Mouse (Mus musculus): ENCODE measurements around the gene Supv3l1. TPM values are rescaled to one million over a fixed set of nuclear protein-coding genes. Genes with fewer than 3 reads are reported as not detected.

Supv3l1 gene
- total and polyA plus RNA-seq, 3 experiments: 51.8 to 72.0 TPM; not detected in 1

GRCm38 (mm10) chr10:62412906-62413605, 36.5 kb downstream of the Supv3l1 start:
- peak; percentile 68 for DNase-seq (ENCODE audit: low read depth, low spot score)
- H3K36me3 ChIP-seq (ENCODE audit: control insufficient read depth in 1 of 2, insufficient read depth in 2 of 2, low read length in 2 of 2): peaks cover 0 to 20% of the 10 kb centered on the region in 2 experiments; a peak in 2 of 4 replicates
- H3K4me1 ChIP-seq (ENCODE audit: control insufficient read depth in 1 of 2, insufficient read depth in 2 of 2, low read length in 2 of 2): peaks cover 5 to 42% of the 10 kb centered on the region in 2 experiments
- TF ChIP-seq ZMIZ1 (IDR thresholded peaks at IDR 0.05; ENCODE audit: low read depth, low read length) (no peak), MAZ (IDR thresholded peaks at IDR 0.05; ENCODE audit: low read depth, low read length) (peak; percentile 52; the same call in 1 of the 2 replicates), GABPA (IDR thresholded peaks at IDR 0.05; ENCODE audit: low read depth, low read length) (no peak), RCOR1 (IDR thresholded peaks at IDR 0.05; ENCODE audit: low read depth, low read length) (peak; percentile 75), GATA1 (IDR thresholded peaks at IDR 0.05; ENCODE audit: low read depth, low read length) (peak; percentile 79), EP300 (IDR thresholded peaks at IDR 0.05; ENCODE audit: low read depth in 1 of 2, low read length in 2 of 2) (peak; percentile 14 to 51; a peak in 1 of 4 replicates), KAT2A (conservative IDR thresholded peaks at IDR 0.05; ENCODE audit: low read depth, low read length) (no peak), ETS1 (IDR thresholded peaks at IDR 0.05; ENCODE audit: low read depth, low read length) (peak; percentile 40; the same call in 1 of the 2 replicates), TAL1 (IDR thresholded peaks at IDR 0.05; ENCODE audit: low read length) (peak; percentile 24; the same call in 1 of the 2 replicates), UBTF (IDR thresholded peaks at IDR 0.05; ENCODE audit: borderline replicate concordance, insufficient read depth, low read depth, low read length) (no peak), BHLHE40 (IDR thresholded peaks at IDR 0.05; ENCODE audit: borderline replicate concordance, low read depth, low read length) (peak; percentile 23; the same call in 1 of the 2 replicates)
- no peaks in the 10 kb centered on the region for H3K27me3 ChIP-seq (ENCODE audit: control insufficient read depth in 1 of 2, insufficient read depth in 2 of 2, low read length in 2 of 2)
- peak overlapping the region; percentile 76 for H3K27ac ChIP-seq (ENCODE audit: control insufficient read depth, low read depth, low read length)
- H3K9ac ChIP-seq (ENCODE audit: control insufficient read depth, low read depth, low read length, poor library complexity, severe bottlenecking): peak overlapping the region; percentile 31
- peak overlapping the region; percentile 21 to 22; a peak in 2 of 4 replicates for H3K4me3 ChIP-seq (ENCODE audit: control insufficient read depth in 1 of 2, insufficient read depth in 1 of 2, low read depth in 2 of 2, low read length in 2 of 2)
- no peaks in the 10 kb centered on the region for H3K79me2 ChIP-seq (ENCODE audit: control insufficient read depth, insufficient read depth, low read length, poor library complexity)
- no peaks in the 10 kb centered on the region for H3K9me3 ChIP-seq (replicated peaks; ENCODE audit: insufficient read depth, low read length)

DNA sequence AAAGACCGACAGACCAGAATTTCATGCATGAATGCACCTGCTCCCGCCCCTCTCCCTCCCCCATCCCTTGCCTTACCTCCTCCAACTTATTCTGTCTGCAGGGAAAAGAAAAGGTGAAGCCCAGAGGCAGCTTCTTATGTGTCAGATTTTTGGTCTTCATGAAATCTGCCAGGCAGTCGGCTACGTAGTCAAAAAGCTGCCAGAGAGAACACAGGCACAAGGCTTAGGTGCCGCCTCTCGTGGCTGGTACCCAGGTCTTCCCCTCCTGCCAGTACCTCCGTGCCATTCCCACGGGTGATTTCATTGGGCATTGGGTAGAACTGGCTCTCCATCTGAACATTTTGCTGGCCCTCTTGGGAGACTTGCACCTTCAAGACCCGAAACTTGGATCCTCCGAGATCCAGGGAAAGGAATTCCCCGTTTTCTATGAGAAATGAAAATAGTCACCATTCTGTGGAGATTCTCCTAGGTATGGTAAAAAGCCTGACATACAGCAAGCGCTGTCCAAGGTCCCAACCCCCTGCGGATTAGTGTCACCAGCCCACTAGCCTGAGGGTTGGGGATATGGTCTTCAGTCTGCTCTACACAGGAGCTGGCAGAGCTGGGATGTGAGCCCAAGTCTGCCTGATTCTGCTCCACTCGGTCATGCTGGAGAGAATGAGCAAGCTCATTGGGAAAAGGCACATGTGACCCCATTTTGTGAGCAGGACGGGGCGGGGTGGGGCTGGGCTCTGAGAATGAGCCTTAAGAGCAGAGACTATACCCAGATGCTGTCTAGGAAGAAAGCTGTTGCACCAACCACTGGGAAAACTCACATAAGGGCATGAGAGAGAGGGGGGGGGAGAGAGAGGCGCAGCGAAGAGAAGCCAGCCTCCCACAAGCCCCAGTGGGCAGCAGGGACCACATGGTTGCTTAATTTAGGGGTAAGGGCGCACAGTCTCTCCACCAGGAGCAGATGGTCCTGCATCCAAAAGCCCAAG, 37.8 kb downstream of the Supv3l1 start:
- Histone ChIP-seq H3K9ac (ENCODE audit: control insufficient read depth, low read depth, low read length, poor library complexity, severe bottlenecking) (no peak overlapping the region), H3K27ac (ENCODE audit: control insufficient read depth, low read depth, low read length) (no peak overlapping the region), H3K36me3 (ENCODE audit: control insufficient read depth in 1 of 2, insufficient read depth in 2 of 2, low read length in 2 of 2) (peaks cover 0 to 16% of the 10 kb centered on the region in 2 experiments; a peak in 2 of 4 replicates), H3K27me3 (ENCODE audit: control insufficient read depth in 1 of 2, insufficient read depth in 2 of 2, low read length in 2 of 2) (no peaks in the 10 kb centered on the region), H3K4me1 (ENCODE audit: control insufficient read depth in 1 of 2, insufficient read depth in 2 of 2, low read length in 2 of 2) (peaks cover 2 to 33% of the 10 kb centered on the region in 2 experiments; a peak in 3 of 4 replicates), H3K4me3 (ENCODE audit: control insufficient read depth in 1 of 2, insufficient read depth in 1 of 2, low read depth in 2 of 2, low read length in 2 of 2) (no peak overlapping the region), H3K79me2 (ENCODE audit: control insufficient read depth, insufficient read depth, low read length, poor library complexity) (no peaks in the 10 kb centered on the region), H3K9me3 (replicated peaks; ENCODE audit: insufficient read depth, low read length) (no peaks in the 10 kb centered on the region)
- DNase-seq (ENCODE audit: low read depth, low spot score): peak; percentile 53
- TF ChIP-seq ELF1 (IDR thresholded peaks at IDR 0.05; ENCODE audit: low read depth, low read length) (no peak), CTCF (IDR thresholded peaks at IDR 0.05 in 2 of 3, conservative IDR thresholded peaks at IDR 0.05 in 1 of 3; ENCODE audit: control insufficient read depth in 1 of 3, insufficient read depth in 1 of 3, low read depth in 2 of 3, low read length in 3 of 3, poor library complexity in 1 of 3, severe bottlenecking in 1 of 3) (no peak), NELFE (IDR thresholded peaks at IDR 0.05; ENCODE audit: low read depth, low read length) (no peak), SIN3A (IDR thresholded peaks at IDR 0.05; ENCODE audit: low read length) (peak; percentile 58), TBP (IDR thresholded peaks at IDR 0.05; ENCODE audit: low read depth, low read length) (no peak)
